Mouse (Mus musculus): ENCODE data around the gene Pet117. TPM values are rescaled to one million over a fixed set of nuclear protein-coding genes. Genes with fewer than 3 reads are reported as not detected.

The Pet117 gene
- not detected in 2 replicates for polyA plus RNA-seq (2012; ENCODE audit: insufficient read depth, low replicate concordance)

DNA sequence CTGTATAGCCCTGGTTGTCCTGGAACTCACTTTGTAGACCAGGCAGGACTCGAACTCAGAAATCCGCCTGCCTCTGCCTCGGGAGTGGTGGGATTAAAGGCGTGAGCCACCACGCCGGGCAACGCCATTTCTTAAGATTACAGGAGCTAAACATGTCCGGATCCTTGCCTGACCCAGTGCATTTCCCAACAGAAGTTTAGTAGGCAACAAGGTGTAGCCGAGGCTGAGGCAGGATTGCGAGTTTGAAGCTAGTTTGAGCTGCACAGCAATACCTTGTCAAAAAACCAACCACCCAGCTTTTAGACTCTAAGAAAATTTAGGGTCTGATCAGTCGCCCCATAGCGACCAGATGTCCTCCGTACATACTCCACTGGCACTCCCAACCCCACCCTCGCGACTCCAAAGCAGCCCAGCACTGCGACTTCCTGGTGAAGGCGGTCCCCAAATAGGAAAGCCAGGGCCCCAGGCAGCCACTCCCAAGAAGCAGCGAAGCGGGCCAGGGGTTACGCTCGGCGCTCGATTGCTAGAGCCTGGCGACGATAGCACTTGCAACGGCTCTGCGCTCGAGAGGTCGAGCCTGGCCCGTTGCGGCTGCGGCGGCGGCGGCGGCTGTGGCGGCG lies at the start of gene Pet117, which contains the start of gene Kat14:
Gene Pet117 (plus strand): TSS at position 597 of the 620 bp plus-strand sequence.
Gene Kat14 (plus strand): TSS at position 584 of the 620 bp plus-strand sequence.
- peaks cover 18% of the 10 kb centered on the region for H3K4me1 ChIP-seq
- TF ChIP-seq GATA1 (IDR thresholded peaks at IDR 0.05; ENCODE audit: borderline replicate concordance, low read length), result no peak
- no peak for TF ChIP-seq FLI1 (IDR thresholded peaks at IDR 0.05; ENCODE audit: low read length)
- H3K4me3 ChIP-seq (replicated peaks), result peak within 1 kb of the TSS; percentile 99
- no peaks in the 10 kb centered on the region for H3K27me3 ChIP-seq (replicated peaks)
- no peaks in the 10 kb centered on the region for H3K9me3 ChIP-seq
- H3K36me3 ChIP-seq (replicated peaks; ENCODE audit: low read length), result peaks cover 12% of the 10 kb centered on the region

DNA sequence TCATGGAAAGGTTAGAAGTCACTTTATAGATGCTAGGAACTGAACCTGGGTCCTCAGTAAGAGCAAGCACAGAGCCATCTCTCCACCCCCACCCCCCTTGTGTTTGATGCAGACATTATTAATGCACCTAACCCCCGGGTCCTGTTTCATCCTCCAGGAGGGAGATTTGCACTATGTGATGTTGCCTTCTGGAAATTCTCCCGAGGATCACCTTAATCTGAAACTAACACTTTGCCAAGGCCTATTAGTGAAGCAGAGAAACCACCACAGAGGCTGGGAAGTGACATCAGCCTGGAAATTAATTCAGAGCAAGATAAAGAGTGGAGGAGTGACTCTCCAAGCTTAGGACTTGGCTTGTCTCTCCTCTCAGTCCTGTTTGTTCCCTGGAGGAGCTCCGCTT lies 44.6 kb upstream of the Pet117 start:
- H3K4me1 ChIP-seq, result peaks cover 5% of the 10 kb centered on the region; the same call in 1 of the 2 replicates
- TF ChIP-seq FLI1 (IDR thresholded peaks at IDR 0.05; ENCODE audit: low read length), result no peak
- no peak for TF ChIP-seq GATA1 (IDR thresholded peaks at IDR 0.05; ENCODE audit: borderline replicate concordance, low read length)
- no peaks in the 10 kb centered on the region for H3K36me3 ChIP-seq (replicated peaks; ENCODE audit: low read length)
- no peak overlapping the region for H3K4me3 ChIP-seq (replicated peaks)
- H3K27me3 ChIP-seq (replicated peaks), result peaks cover 51% of the 10 kb centered on the region
- H3K9me3 ChIP-seq, result no peaks in the 10 kb centered on the region

DNA sequence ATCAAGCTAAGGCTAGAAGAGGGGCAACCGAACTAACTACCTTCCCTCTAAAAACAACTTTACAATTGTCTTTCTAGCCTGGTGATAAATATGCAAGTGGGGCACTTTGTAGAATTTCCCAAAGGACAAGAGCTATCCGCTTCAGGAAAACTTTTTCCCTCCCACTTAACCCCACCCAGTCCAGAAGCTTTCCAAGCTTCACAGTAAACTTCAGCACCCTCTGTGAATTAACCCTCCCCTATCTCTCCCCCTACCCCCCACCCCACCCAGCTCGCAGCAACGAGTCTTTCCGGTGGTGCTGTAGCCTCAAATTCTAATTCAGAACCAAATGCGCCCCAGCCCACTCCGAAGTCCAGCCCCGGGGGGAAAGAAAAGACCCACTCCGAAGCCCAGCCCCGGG lies 39.3 kb upstream of the Pet117 start:
- Histone ChIP-seq H3K27me3 (replicated peaks) (peaks cover 84% of the 10 kb centered on the region), H3K9me3 (no peaks in the 10 kb centered on the region), H3K4me1 (peaks cover 39% of the 10 kb centered on the region), H3K36me3 (replicated peaks; ENCODE audit: low read length) (no peaks in the 10 kb centered on the region), H3K4me3 (replicated peaks) (no peak overlapping the region)
- TF ChIP-seq GATA1 (IDR thresholded peaks at IDR 0.05; ENCODE audit: borderline replicate concordance, low read length) (no peak), FLI1 (IDR thresholded peaks at IDR 0.05; ENCODE audit: low read length) (no peak)

DNA sequence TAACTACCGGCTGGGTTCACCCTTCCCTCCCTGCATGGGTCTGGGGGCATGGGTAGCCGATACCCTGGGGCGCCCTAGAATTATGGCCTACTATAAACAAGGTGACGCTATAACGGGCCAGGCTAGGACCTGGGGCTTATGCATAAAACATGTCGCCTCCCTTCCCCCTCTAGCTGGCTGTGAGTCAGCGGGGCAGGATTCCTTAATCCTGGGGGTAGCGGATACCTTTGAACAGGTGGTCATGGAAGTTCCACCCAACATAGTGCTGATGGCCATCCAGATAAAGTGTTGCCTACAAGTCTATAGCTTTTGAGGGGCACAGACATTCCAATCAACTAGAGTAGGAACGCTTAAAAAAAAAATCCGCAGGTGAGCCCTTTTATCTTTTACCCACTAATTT lies 38.9 kb upstream of the Pet117 start:
- peak overlapping the region; percentile 59 for H3K4me3 ChIP-seq (replicated peaks)
- TF ChIP-seq FLI1 (IDR thresholded peaks at IDR 0.05; ENCODE audit: low read length) (no peak), GATA1 (IDR thresholded peaks at IDR 0.05; ENCODE audit: borderline replicate concordance, low read length) (no peak)
- H3K9me3 ChIP-seq, result no peaks in the 10 kb centered on the region
- H3K36me3 ChIP-seq (replicated peaks; ENCODE audit: low read length), result no peaks in the 10 kb centered on the region
- H3K27me3 ChIP-seq (replicated peaks), result peaks cover 87% of the 10 kb centered on the region
- peaks cover 37% of the 10 kb centered on the region for H3K4me1 ChIP-seq

DNA sequence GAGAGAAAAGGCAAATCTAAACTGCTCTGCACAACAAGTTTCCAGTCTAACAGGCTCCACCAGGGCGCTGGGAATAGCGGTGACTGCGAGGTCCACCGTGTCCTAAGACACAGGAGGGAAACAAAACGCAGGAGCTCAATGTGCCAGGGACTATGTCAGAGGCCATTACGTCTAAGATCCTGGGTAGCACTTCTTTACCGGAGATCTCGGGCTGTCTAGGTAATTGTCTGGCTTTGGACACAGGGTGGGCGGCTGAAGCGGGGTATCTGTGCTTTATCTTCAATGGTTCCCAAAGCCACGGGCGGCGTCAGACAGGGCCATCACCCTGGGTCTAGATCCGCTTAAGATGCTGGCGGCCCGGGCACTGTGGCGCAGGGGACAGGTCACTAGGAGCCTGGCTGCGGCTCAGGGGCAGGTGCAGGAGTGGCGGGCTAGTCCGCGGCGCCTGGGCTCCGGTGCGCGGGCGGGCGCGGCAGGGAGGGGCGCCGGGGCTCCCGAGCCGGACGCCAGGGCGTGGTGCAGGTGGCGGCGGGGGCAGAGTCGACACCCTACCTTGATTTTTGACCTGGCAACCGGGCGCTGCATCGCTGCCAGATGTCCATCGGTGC lies 38.3 kb upstream of the Pet117 start:
- peak overlapping the region; percentile 90 for H3K4me3 ChIP-seq (replicated peaks)

GRCm38 (mm10) chr2:144330960-144331371 lies 37.8 kb upstream of the Pet117 start:
- peaks cover 37% of the 10 kb centered on the region for H3K4me1 ChIP-seq
- H3K27me3 ChIP-seq (replicated peaks), result peaks cover 87% of the 10 kb centered on the region
- TF ChIP-seq FLI1 (IDR thresholded peaks at IDR 0.05; ENCODE audit: low read length), result no peak
- no peak for TF ChIP-seq GATA1 (IDR thresholded peaks at IDR 0.05; ENCODE audit: borderline replicate concordance, low read length)
- peak overlapping the region; percentile 90 for H3K4me3 ChIP-seq (replicated peaks)
- H3K9me3 ChIP-seq, result peaks cover 3% of the 10 kb centered on the region; the same call in 1 of the 2 replicates
- no peaks in the 10 kb centered on the region for H3K36me3 ChIP-seq (replicated peaks; ENCODE audit: low read length)

More for the DNA sequence above, 38.3 kb upstream of the Pet117 start:
- Histone ChIP-seq H3K27me3 (replicated peaks) (peaks cover 89% of the 10 kb centered on the region), H3K9me3 (peaks cover 3% of the 10 kb centered on the region; the same call in 1 of the 2 replicates), H3K4me1 (peaks cover 37% of the 10 kb centered on the region), H3K36me3 (replicated peaks; ENCODE audit: low read length) (no peaks in the 10 kb centered on the region)
- TF ChIP-seq GATA1 (IDR thresholded peaks at IDR 0.05; ENCODE audit: borderline replicate concordance, low read length) (no peak), FLI1 (IDR thresholded peaks at IDR 0.05; ENCODE audit: low read length) (no peak)

DNA sequence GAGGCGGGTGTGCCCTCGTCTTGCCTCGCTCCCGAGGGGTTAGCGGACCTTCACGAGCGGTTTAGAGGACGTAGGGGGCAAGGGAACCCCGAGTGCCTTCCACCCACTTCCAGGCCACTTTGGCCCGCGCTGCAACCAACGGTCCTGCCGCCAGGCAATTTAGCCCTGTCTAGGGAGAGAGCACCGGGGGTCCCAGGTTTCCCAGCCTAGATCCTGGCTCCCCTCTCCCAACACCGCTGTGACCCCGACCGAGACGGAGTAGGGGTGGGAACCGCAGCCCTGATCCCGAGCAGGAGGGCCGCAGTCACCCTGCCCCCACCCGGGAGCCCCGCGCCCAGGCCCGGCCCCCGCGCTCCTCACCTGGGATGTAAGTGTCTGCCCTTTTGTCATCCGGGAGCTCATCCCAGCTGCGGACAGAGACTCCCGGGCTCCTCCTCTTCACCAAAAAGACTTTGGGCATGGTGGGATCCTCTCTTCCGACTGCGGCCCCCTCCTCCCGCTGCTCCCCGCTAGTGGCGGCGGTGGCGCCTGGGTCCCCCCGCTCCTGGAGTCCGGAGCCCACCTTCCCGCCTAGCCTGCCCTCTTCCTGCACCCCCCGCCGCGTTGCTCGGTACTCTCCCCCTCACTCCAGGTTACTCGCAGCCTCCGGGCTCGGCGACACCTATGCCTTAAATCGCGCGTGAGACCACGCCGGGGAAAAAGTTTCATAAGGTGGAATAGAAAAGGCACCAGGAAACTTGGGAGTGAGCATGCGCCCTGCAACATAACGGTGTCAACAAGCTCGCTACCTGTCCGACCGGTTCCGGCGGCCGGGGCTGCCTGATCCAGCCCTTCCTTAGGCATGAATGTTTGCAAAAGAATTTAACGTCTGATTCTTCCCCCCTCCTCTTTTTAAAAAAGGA lies 37.1 kb upstream of the Pet117 start, which contains the start of gene Ovol2:
Gene Ovol2 (minus strand): TSS at position 746 of the 902 bp plus-strand sequence.
- Histone ChIP-seq H3K27me3 (replicated peaks) (peaks cover 87% of the 10 kb centered on the region), H3K4me3 (replicated peaks) (peak within 1 kb of the TSS; percentile 90), H3K4me1 (peaks cover 39% of the 10 kb centered on the region), H3K36me3 (replicated peaks; ENCODE audit: low read length) (no peaks in the 10 kb centered on the region), H3K9me3 (peaks cover 6% of the 10 kb centered on the region; the same call in 1 of the 2 replicates)
- TF ChIP-seq GATA1 (IDR thresholded peaks at IDR 0.05; ENCODE audit: borderline replicate concordance, low read length) (no peak), FLI1 (IDR thresholded peaks at IDR 0.05; ENCODE audit: low read length) (no peak)

GRCm38 (mm10) chr2:144332486-144332885 lies 36.3 kb upstream of the Pet117 start:
- no peaks in the 10 kb centered on the region for H3K36me3 ChIP-seq (replicated peaks; ENCODE audit: low read length)
- peak overlapping the region; percentile 33 for H3K4me3 ChIP-seq (replicated peaks)
- H3K27me3 ChIP-seq (replicated peaks), result peaks cover 81% of the 10 kb centered on the region
- TF ChIP-seq FLI1 (IDR thresholded peaks at IDR 0.05; ENCODE audit: low read length) (no peak), GATA1 (IDR thresholded peaks at IDR 0.05; ENCODE audit: borderline replicate concordance, low read length) (no peak)
- H3K4me1 ChIP-seq, result peaks cover 48% of the 10 kb centered on the region
- H3K9me3 ChIP-seq, result peaks cover 6% of the 10 kb centered on the region; the same call in 1 of the 2 replicates

DNA sequence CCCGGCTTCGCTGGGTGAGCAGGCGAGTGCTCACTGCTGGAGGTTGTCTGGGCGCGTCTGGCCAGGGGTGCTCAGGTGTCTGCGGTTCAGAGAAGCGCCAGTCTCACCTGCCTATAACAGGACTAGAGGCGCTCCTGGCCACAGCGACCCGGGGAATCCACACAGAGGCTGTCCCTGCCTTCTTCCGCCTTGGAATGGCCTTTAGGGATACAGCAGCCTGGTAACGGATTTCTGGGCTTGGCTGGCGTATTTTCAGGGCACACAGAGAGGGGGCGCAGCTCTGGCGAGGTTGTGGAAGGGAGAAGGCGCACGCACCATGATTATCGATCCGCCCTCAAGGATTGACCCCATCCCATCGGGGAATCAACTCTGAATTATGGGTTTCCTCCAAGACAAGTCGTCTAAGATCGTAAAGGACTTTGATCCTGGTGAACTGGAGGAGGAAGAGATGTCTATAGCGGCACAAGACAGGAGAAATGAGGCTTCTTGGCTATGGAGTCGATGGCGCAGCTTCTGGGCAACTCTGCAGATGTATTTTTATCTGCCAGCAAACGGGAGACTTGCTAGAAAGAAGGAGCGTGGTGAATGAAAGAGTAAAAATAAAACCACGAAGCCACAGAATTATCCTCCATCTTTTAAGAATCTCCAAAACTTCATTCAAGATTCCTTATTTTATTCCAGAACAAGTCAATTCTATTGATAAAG lies 35.5 kb upstream of the Pet117 start:
- peak overlapping the region; percentile 78 for H3K4me3 ChIP-seq (replicated peaks)
- H3K9me3 ChIP-seq, result peaks cover 6% of the 10 kb centered on the region; the same call in 1 of the 2 replicates
- TF ChIP-seq GATA1 (IDR thresholded peaks at IDR 0.05; ENCODE audit: borderline replicate concordance, low read length) (no peak), FLI1 (IDR thresholded peaks at IDR 0.05; ENCODE audit: low read length) (no peak)
- peaks cover 54% of the 10 kb centered on the region for H3K4me1 ChIP-seq
- H3K36me3 ChIP-seq (replicated peaks; ENCODE audit: low read length), result no peaks in the 10 kb centered on the region
- H3K27me3 ChIP-seq (replicated peaks), result peaks cover 74% of the 10 kb centered on the region
